Mouse (Mus musculus): ENCODE measurements around the gene Bag5.

GRCm38 (mm10) chr12:111713004-111713651 is at the start of gene Bag5, which contains the start of gene Apopt1:
- no peak for TF ChIP-seq CTCF (IDR thresholded peaks at IDR 0.05; ENCODE audit: control insufficient read depth, insufficient read depth, low read length)
- TF ChIP-seq POLR2A (IDR thresholded peaks at IDR 0.05; ENCODE audit: borderline replicate concordance, control insufficient read depth, low read depth, low read length): peak; percentile 80; the same call in 1 of the 2 replicates
